Mouse (Mus musculus): ENCODE measurements around the gene Soga1.

DNA sequence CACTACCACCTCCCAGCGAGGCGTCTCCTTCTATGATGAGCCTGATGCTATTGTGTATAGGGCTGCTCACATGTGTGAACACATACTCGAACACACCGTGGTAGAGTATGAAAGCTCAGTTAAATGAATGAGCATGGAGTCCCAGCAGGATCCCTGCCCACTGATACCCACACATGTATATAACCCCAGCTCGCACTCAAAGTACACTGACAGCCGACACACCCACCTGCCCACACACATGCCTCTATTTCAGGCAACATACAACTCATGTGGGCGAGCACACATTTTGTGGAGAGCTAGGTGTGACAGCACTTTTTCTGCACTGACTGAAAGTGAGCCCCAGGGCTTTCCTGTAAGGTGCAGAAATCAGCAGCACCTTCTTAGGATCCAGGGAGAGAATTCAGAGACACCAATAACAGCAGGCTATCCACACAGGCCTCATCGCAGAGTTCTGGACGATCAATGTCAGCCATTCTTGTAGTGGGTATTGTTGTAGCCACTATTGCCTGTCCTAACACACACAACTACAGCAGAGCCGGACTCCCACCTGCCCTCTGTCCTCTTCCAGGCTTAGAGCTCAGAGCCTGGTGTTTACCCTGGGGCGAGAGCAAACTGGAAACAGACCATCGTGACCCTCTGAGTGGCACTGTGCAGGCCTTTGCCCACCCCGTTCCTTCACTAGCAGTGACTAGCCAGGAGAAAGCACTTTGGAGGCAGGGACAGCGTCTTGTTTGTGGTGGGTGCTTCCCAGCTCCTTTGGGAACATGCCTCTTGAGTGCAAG is 8.7 kb upstream of the Soga1 start:
- TF ChIP-seq POLR2A (IDR thresholded peaks at IDR 0.05; ENCODE audit: borderline replicate concordance, extremely low read depth, insufficient read depth, insufficient read length, poor library complexity, severe bottlenecking) (no peak), CTCF (IDR thresholded peaks at IDR 0.05; ENCODE audit: borderline replicate concordance, extremely low read depth, insufficient read depth, insufficient read length) (no peak)
